In genomic region chr17:16633426-16633825, GRCm38 (mm10) we compare ENCODE assay signal across 21 mouse cellular contexts.
DNase-seq lines count a peak whose midpoint lies in the region; TF ChIP-seq lines count a peak whose summit lies in the region.
"Had no signal": no experiment of that assay in that cellular context is flagged by ENCODE, and none has a peak within 500 bp of the region (broad histone marks: within the 10 kb centered on the region; RNA-seq: fewer than 3 reads in every experiment).

No protein-coding gene starts in this region.

- 0 out of 2 replicates have a peak, but pooled peaks cover 5% of the 10 kb centered on the region for H3K4me1 ChIP-seq in E14TG2a.4 (replicated peaks; ENCODE audit: low read depth, low read length)
- H3K4me1 ChIP-seq: hindbrain, embryonic 10.5 days had no signal

- H3K36me3 ChIP-seq in E14TG2a.4 (ENCODE audit: insufficient read depth, low read length), result no peaks in the 10 kb centered on the region
- H3K36me3 ChIP-seq: forebrain, embryonic 15.5 days; hindbrain, embryonic 10.5 days had no signal

- no peaks in the 10 kb centered on the region for H3K27me3 ChIP-seq in E14TG2a.4 (ENCODE audit: insufficient read depth, low read length)
- H3K27me3 ChIP-seq: forebrain, embryonic 15.5 days had no signal

- 0 out of 2 replicates have a peak, but pooled peaks cover 3% of the 10 kb centered on the region for H3K9me3 ChIP-seq in E14TG2a.4 (ENCODE audit: low read length)
- H3K9me3 ChIP-seq: forebrain, embryonic 15.5 days; hindbrain, embryonic 10.5 days had no signal

- H3K4me3 ChIP-seq in layer of hippocampus, adult 2 months, result no peak overlapping the region
- no peak overlapping the region for H3K4me3 ChIP-seq in E14TG2a.4 (replicated peaks; ENCODE audit: low read length)
- H3K4me3 ChIP-seq: erythroblast, embryonic 14.5 days; forebrain, embryonic 15.5 days; hindbrain, embryonic 10.5 days had no signal

- no peak overlapping the region for H3K27ac ChIP-seq in layer of hippocampus, adult 2 months
- H3K27ac ChIP-seq: forebrain, embryonic 15.5 days; hindbrain, embryonic 10.5 days had no signal

- peak; percentile 59 for TF ChIP-seq CTCF in layer of hippocampus, adult 2 months (conservative IDR thresholded peaks at IDR 0.05)
- peak; percentile 26 for TF ChIP-seq CTCF in E14TG2a.4 (conservative IDR thresholded peaks at IDR 0.05; ENCODE audit: low read length)

- no peak for DNase-seq in layer of hippocampus, adult 2 months (ENCODE audit: low spot score in 2 of 2)
- no peak for DNase-seq in layer of hippocampus, adult 8-10 months (ENCODE audit: low spot score in 2 of 2)
- peak; percentile 13 for DNase-seq in 416B (ENCODE audit: low read depth)
- DNase-seq in ZHBTc4 (ENCODE audit: low read depth, low spot score), result peak; percentile 3
- DNase-seq in cerebellum, adult 11-12 months, result no peak
- no peak for DNase-seq in lung, postnatal 36 days
- no peak for DNase-seq in kidney, postnatal 4 days
- DNase-seq: adrenal gland, postnatal 36 days; cerebellum, adult 18-20 months; cerebellum, postnatal 36 days; gastrocnemius, postnatal 36 days; kidney, adult 8-10 months; liver; liver, postnatal 0 days; lung, postnatal 14 days; right cerebral cortex, adult 18-20 months; thymus, postnatal 36 days had no signal

Comparison
In these comparisons a context has a peak if more than half of its experiments do, and no peak if none do; other contexts are left out.
1. DNase-seq: peak in 416B (single experiment) and ZHBTc4 (single experiment); none in layer of hippocampus, adult 2 months (0 of 2), layer of hippocampus, adult 8-10 months (0 of 2), cerebellum, adult 11-12 months (single experiment), lung, postnatal 36 days (single experiment) and kidney, postnatal 4 days (0 of 2).